Mouse (Mus musculus): ENCODE measurements around the gene Kcnc1.

Gene Kcnc1

DNA sequence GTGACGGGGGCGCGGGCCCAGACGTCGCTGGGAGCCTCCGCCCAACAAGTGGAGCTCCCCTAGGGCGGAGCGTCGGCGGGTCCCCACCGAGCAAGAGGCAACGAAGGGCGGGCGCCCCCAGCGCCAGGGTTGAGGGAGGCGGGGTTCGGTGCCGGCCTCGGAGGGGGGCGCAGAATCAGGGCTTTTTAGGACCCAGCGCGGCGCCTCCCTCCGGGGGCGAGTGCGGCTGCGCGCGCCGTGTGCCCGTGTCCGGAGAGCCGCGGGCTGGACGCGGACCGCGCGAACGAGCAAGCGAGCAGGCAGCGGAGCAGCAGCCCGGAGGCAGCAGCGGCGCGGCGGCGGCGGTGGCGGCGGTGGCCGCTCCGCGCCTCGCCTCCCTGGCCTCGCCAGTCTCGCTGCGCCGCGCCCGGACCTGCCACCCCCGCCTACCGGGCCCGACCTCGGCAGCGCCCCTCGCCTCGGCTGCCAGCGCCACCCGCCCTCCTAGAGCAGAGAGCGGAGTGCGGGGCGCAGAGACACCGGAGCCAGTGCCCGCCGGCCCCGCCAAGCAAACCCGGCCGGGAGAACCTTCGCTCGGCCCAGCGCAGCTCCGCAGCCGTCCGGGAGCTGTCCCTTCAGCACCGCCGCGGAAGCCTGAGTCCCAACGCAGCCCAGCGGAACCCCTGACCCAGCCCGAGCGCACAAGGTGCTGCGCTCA, at the start of gene Kcnc1:
TSS of gene Kcnc1 (plus strand) at position 267 of the 697 bp plus-strand sequence.
- DNase-seq = peak; percentile 23 to 28

DNA sequence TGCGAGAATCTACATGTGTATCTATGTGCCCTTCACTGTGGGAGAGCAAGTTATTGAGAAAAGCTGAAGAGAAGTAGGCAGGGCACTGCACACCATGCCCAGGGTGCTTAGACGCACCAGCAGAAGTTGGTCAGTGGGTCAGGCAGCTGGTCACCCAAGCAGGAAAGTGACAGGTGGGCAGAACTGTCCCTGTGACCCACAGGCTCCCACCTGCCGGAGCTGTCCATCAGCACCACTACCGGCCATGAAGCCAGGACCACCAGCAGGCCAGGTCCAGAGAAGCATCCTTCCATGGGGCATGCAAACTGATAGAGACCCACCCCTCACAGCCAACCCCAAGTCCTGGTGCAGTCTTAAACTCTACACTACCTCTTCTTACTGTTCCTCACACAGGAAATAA, 48.6 kb upstream of the Kcnc1 start:
- DNase-seq = no peak

DNA sequence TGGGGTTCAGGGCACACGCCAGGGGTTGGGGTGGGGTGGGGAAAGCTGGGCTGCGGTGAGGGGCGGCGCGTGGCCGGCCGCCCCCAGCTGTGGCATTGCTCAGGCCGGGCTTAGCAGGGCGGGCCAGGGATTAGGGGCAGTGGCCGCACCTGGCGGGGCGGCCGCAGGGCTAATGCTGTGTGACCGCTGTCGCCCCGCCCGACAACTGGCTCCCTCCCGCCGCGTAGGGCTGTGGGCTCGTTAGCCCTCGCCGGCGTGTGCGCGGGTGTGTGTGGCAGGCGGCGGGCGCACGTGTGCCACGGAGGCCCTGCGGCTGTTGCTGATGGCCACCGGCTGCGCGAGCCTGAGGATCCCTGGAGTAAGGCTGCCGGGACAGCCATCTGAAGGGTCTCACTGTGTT, 47.5 kb upstream of the Kcnc1 start:
- DNase-seq = no peak

DNA sequence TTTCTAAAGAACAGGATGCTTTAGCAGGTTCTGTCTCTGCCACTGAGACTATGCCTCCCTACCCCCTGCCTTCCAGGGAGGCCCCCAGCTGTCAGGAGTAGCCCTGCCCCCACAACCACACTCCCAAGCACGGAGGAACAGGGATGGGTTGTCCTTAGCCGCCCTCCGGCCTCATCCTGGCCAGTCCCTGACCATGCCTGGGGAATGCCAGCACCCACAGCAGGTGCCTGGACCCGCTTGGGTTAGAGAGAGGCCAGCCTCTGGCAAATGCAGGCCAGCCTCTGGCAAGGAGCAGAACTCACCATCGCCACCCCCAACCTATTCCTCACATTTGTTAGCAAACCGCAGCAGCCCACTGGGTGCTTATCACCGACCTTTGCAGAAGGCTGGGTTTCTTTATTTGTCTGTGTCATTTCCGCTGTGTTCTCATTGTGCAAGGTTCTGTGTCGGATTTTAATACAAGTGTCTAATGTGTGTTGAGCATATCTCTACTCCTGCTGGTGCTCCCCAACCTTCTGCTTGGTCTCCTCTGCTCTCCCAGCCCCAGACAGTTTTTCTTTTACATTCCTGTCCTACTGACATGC, 46.1 kb upstream of the Kcnc1 start:
- no peak for DNase-seq

DNA sequence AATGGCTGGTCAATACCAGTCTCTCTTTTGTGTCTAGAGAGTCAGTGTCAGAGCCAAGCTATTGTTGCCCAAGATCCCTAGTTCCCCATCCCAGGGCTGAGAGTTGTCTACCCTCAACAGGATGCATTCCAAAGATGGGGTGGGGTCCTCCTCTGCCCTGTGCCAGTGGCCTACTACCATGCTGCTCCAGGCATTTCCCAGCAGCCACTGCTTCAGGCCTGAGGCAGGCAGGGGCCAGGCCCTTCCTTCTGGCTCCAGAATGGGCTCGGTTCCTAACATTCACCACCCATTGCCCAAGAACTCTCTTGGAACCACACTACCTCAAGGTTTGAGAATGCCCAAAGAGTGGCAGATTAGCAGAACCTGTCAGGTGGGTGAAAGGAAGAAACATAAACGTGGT, 43.5 kb upstream of the Kcnc1 start:
- DNase-seq = no peak

DNA sequence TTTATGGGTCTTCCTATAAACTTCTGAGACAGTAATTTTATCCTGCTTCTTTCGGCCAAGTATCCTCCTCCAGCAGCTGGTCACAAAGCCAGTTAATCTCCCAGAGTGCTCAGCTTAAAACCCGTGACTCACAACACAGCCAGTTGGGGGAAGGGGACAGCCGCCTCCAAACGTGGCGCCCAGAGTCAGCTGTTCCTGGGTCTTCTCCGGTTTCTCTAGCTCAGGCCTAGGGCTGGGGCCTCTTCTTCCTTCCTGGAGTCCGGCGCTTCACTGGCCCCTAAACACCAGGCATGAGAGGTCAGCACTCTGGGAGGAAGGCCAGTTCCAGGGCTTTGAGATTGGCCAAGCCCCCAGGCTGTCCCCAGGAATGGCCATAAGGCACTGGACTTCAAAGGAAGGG, 43.1 kb upstream of the Kcnc1 start:
- no peak for DNase-seq

DNA sequence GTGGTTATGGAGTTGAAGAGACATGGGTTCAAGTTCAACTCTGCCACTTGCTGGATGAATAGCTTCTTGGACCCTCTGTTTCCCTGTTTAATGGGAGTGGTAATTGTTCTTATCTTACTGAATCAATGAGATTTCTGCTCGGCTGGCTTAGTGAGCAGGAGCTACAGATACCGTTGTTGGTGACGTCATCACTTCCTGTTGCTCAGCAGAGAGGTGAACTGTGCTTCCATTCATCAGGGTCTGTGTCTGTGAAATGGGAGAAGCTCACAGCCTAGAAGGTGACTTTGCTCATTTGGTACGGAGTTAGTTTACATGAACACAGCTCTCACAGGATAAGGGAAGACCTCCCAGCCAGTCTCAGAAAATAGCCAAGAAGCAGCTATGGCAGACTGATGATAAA, 42.4 kb upstream of the Kcnc1 start:
- DNase-seq = no peak

DNA sequence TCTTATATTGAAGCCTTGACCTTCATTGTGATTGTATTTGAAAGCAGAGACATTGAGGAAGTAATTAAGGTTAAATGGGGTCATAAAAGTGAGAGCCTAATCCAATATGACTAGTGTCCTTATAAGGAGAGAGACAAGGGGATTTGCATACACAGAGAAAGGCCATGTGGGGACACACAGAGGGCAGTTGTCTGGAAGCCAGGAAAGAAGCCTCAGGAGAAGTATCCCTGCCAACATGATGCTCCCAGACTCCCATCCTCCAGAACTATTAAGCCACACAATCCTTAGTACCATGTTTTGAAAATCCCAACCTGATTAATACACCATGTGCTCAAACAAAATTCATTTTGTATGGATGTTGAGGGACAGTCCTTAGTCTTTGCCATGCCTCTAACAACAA, 34.5 kb upstream of the Kcnc1 start:
- no peak for DNase-seq

DNA sequence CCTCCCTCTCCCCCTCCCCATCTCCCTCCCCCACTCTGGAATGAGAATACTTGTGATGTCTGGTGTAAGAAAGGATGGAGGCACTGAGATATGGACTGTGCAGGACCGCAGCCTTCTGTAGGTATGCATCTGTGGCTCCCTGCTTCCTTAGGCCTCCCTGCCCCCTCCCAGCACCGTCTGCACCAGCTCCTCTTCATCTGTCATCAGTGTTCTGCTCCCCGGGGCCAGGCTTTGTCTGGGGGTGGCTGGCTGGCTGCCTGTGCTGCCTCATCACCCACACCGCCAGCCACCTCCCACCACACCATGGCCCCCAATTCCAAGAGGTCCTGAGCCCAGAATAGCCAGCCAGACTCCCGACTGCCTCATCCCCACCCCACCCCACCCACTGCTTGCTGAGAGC, 32.1 kb upstream of the Kcnc1 start:
- DNase-seq = no peak

DNA sequence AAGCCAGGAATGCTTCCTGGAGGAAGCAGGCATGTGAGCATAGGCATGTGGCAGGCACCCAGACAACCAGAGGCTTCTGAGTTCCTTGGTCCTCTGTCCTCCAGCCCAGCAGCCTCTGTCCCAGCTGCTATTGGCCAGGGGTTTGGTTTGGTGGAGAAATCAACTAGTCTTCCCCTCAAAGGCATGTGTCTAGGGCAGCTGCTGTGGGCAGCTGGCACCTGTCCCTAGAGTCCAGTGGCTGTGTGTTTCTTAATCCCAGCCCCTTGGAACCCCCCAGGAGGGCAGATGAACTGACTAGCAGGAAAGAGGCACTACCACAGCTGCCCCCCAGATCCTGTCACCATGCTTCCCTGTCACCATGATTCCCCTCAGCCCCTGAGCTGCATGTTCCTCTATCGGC, 30.5 kb upstream of the Kcnc1 start:
- no peak for DNase-seq

DNA sequence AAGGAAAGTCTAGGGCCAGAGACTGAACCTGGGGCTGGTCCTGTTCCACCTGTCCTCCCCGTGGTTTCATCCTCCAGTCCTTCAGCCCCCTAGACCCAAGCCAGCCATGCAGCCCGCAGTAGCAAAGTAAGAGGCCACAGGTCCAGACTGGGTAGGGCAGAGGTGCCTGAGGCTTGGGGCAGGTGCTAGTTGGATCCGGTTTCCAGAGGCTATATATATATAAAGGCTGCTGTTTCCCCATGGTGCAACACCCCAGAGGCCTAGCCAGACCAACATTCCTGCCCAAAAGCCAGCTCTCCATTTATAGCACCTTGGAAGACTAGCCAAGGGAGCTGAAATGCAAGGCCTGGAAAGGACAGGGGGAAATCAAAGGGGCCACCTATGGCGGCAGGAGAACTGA, 25.2 kb upstream of the Kcnc1 start:
- no peak for DNase-seq

DNA sequence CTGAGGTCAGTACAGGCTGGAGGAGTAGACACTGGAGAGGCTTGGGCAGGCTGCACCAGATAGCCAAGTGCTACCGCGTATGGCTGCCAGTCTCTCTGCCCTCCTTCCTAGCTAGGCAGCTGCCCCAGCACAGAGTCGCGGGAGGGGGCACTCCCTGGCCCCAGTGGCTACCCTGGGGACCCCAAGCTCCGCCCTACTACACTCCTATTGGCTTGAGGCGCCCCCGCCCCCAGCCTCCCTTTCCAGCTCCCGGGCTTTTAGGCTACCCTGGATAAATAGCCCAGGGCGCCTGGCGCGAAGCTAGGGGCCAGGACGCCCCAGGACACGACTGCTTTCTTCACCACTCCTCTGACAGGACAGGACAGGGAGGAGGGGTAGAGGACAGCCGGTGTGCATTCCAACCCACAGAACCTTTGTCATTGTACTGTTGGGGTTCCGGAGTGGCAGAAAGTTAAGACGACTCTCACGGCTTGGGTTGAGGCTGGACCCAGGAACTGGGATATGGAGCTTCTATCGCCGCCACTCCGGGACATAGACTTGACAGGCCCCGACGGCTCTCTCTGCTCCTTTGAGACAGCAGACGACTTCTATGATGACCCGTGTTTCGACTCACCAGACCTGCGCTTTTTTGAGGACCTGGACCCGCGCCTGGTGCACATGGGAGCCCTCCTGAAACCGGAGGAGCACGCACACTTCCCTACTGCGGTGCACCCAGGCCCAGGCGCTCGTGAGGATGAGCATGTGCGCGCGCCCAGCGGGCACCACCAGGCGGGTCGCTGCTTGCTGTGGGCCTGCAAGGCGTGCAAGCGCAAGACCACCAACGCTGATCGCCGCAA, 19.9 kb upstream of the Kcnc1 start, which contains the start of gene Myod1:
TSS of gene Myod1 (plus strand) at position 303 of the 836 bp plus-strand sequence.
- DNase-seq = no peak

DNA sequence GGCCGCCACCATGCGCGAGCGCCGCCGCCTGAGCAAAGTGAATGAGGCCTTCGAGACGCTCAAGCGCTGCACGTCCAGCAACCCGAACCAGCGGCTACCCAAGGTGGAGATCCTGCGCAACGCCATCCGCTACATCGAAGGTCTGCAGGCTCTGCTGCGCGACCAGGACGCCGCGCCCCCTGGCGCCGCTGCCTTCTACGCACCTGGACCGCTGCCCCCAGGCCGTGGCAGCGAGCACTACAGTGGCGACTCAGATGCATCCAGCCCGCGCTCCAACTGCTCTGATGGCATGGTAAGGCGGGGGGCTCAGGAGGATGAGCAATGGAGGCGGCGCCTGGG, 19.3 kb upstream of the Kcnc1 start:
- DNase-seq = no peak

DNA sequence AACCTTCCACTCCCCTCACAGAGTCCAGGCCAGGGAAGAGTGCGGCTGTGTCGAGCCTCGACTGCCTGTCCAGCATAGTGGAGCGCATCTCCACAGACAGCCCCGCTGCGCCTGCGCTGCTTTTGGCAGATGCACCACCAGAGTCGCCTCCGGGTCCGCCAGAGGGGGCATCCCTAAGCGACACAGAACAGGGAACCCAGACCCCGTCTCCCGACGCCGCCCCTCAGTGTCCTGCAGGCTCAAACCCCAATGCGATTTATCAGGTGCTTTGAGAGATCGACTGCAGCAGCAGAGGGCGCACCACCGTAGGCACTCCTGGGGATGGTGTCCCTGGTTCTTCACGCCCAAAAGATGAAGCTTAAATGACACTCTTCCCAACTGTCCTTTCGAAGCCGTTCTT, 18.2 kb upstream of the Kcnc1 start:
- no peak for DNase-seq

DNA sequence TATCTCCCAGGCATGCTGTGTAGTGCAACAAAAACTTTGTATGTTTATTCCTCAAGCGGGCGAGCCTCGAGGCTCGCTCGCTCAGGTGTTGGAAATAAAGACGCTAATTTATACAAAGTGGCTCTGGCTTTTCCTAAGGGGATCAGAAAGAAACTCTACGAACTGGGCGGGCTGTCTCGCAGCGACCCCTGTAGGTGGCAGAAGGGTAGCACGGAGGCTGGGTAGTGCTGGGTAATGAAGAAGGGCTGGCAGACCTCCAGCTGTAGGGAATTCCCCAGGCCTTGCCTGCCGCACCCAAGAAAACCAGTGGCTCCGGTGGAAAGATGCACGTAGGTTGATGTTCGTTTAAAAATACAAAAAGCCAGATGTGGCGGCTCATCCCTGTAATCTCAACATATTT, 17.3 kb upstream of the Kcnc1 start:
- no peak for DNase-seq

DNA sequence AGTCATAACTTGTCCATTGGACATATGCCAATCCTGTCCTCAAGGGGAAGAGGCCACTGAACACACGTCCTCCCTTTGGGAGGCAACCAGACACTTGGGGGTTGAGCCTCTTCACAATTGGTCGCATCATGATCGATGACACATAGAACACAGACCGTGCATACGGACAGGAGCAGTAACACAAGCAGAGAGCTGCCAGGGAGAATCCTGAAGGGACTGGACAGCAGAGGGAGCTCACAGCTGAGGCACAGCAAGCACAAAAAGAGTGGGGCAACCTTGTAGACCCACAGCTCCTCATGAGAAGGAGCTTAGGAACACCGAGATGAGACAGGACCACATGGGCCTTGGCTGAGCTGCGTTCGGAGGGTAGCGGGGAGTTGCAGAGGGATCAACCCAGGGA, 15.7 kb upstream of the Kcnc1 start:
- no peak for DNase-seq

DNA sequence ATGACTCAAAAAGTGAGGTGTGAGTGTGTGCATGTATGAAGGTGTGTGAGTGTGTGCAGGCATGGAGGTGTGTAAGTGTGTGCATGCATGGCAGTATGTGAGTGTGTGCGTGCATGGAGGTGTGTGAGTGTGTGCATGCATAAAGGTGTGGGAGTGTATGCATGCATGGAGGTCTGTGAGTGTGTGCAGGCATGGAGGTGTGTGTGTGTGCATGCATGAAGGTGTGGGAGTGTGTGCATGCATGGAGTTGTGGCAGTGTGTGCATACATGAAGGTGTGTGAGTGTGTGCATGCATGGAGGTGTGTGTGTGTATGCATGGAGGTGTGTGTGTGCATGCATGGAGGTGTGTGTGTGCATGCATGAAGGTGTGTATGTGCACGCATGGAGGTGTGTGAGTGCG, 8.9 kb upstream of the Kcnc1 start:
- no peak for DNase-seq

DNA sequence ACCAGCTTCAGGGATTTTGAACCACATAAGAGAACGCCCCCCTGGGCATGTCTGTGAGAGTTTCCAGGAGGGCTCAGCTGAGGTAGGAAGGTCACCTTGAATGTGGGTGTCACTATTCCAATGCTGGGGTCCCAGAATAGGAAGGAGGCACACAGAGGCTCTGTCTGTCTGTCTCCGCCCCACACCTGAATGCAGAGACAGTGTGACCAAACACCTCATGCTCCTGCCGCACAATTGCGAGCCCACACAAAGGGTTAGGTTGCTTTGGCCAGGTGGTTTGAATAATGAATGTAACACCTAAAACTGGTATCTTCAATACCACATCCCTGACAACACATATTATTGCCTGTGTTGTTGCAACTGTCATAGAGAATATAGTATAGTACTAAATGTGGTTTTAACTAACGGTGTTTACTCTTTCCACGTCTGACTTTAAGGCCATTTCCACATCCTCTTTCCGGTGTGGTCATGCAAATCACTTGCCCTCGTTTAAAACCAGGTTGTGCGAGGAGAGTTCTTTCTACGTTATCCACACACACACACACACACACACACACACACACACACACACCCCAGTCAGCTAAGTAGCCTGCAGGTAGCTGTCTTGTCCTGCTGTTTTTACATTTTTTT, 6.7 kb upstream of the Kcnc1 start:
- DNase-seq = peak in 1 of 2 experiments; percentile 15

DNA sequence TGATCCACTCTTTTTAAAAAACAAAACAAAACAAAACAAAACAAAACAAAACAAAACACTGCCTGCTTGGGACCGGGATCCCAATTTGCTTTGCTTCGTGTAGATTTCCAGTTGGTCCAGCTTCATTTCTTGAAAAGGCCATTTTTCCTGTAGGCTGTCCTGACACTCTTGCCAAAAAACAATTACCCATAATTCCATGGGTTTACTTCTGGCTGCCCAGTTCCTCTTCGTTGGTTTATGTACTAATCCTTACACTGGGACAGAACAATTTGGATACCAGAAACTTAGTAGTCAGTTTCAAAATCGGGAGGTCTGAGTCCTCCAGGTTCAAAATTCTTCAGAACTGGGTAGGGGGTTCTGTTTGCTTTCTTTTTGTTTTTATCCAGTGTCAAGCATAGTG, 6.1 kb upstream of the Kcnc1 start:
- no peak for DNase-seq

DNA sequence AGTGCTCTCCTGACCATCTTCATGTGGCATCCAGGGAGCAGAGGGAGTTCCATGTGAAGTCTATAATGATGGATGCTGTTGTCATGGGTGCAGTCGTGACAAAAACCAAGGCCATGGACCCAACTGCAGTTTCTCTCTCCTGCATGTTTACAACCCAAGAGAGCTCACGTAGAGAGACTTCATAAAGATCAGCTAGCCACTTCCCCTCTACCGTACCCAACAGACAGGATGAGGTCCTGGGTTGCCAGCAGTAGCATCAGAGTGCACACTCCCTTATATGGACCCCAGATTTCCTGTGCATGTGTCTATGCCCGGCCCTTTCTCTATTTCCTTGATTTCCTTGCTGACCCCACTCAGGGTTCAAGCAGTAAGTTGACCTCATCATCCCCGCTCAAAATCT, 4.6 kb upstream of the Kcnc1 start:
- DNase-seq = peak in 1 of 2 experiments; percentile 28

DNA sequence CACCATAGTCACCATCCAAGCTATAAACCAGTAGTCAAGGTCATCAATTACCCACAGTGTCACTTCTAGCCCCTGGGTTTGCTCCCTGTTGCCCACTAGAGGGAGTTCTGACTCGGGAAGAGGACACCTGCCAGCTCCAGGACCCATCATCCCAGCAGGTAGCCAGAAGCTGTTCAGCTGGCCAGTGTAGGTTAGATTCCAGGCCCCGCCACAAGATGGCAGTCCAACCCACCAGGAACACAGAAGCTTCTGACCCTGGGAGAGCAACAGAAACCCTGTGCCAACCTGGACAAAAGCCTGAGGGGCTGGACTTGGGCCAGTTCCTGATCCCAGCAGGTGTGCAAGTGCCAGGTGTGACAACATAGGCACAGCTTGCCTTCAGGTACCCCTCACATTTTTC, 3.2 kb upstream of the Kcnc1 start:
- DNase-seq = peak; percentile 51 to 61

DNA sequence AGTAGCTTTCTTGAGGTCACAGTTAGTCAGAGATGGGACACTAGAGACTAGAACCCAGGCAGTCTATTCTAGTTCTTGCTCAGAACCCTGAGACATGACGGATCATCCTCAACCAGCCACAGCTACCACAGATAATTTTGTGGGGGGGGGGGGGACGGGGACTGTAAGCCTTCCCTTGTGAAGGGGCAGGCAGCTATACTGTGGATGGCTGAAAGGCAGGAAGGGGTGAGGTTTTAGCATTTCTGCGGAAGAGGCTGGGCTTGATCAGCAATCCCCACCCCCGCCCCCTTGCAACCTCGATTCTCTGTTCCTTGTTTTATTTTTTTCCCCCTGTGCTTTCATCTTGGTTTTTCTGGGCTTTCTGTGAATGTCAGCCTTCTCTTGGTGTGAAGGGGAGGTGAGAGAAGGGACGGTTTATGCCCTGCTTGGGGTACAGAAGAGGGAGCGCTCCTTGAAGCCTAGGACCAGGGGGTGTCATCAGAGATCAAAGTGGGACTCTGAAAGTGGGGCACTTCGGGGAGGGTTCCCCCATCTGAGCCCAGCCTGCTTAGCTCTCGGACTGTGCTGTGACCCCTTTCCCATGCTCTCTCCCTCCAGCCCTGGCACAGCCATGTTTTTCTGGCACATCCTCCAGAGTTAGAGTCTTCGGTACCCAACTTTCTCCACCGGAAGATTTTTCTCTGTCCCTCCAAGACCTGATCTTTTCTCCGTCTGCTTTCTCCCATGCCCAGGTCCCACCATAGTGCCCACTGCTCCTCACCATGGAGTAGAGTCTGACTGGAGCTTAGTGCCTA, 2.4 kb upstream of the Kcnc1 start:
- no peak for DNase-seq

DNA sequence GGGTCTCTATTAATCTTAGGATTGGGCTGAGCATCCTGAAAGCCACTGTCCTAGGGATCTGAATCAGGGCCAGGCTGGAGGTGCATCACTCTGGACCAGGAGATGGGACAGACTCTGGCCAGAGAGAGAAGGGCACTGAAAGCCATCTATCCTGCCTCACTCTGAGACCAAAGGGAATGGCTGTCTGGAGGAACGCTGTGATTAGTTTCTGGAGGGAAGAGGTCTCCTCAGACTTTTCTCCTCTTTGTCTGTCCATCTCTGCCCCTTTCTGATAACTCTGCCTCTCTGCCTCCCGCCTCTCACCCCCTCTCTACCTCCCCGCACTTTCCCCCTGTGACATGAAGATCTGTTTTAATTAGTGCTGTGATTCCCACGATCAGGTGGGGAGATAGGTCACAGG, 1.4 kb upstream of the Kcnc1 start:
- DNase-seq = no peak

Data from thymus, adult 18-20 months (tissue).